Mouse (Mus musculus) left cerebral cortex, adult 2 months (tissue): ENCODE results near the gene Pde6d. TPM values are rescaled to one million over a fixed set of nuclear protein-coding genes. Genes with fewer than 3 reads are reported as not detected.

Experiments
- DNase-seq, 2 experiments: peaks; one replicate each; pipeline ENCODE4 v3.0.0; 2021 to 2022; ENCODE audit warnings: low spot score in 2 of 2, mixed read lengths in 1 of 2; ENCODE audit errors: extremely low spot score in 1 of 2
- H3K27ac ChIP-seq: fragments of 200-600 bp; 2 replicates; pipeline ENCODE4 v1.8.1; 2022
- H3K4me3 ChIP-seq: fragments of 200-600 bp; 2 replicates; pipeline ENCODE4 v1.8.1; 2022
- CTCF ChIP-seq: fragments of 200-600 bp; IDR thresholded peaks from 2 replicates; pipeline ENCODE4 v1.8.1; 2022; ENCODE audit warnings: antibody characterized with exemption, mild to moderate bottlenecking, moderate library complexity
- intact Hi-C: fragments of 180-260 bp; cut with DNase I; formaldehyde crosslinking; loops from one replicate; pipeline ENCODE4 v1.15.1; 2025
- total RNA-seq, 2 experiments: library from RNA; stranded (reverse); gene quantifications; 2 replicates each; pipeline ENCODE4 v1.2.3; 2021

Pde6d gene
- total RNA-seq, 2 experiments from 2014 or later: 43.7 to 50.3 TPM

GRCm38 (mm10) chr1:86598516-86598915 is 16.1 kb upstream of the Pde6d start:
- no peak for DNase-seq
- TF ChIP-seq CTCF: peak; percentile 54
- Histone ChIP-seq H3K4me3 (no peak overlapping the region), H3K27ac (no peak overlapping the region; the same call in 1 of the 2 replicates)
- intact Hi-C loops: no loop called here

- no peak overlapping the region for H3K4me3 ChIP-seq
- H3K27ac ChIP-seq: no peak overlapping the region
- intact Hi-C loops: no loop called here
- no peak for TF ChIP-seq CTCF
- DNase-seq: peak; percentile 14 to 18
These were observed 14.1 kb upstream of the Pde6d start for GRCm38 (mm10) chr1:86596512-86596911.

DNA sequence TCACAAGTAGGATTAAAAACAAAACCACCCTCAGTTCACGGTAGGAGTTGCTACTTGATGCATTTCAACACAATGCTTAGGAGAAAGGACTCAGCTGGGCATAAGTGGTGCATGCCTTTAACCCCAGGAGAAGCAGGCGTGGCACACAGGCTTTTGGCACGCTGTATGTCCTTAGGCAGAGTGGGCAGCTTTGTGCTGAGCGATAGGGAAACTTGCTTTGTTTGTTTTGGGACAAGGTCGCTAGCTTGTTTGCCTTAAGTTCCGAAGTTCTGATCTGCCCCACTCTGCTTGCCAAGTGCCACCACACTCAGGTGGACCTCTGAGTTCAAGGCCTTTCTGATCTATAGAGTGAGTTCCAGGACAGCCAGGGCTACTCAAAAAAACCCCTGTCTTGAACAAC is 12.9 kb upstream of the Pde6d start:
- intact Hi-C loops: no loop called here
- no peak overlapping the region for H3K4me3 ChIP-seq
- no peak for DNase-seq
- H3K27ac ChIP-seq: no peak overlapping the region
- no peak for TF ChIP-seq CTCF

DNA sequence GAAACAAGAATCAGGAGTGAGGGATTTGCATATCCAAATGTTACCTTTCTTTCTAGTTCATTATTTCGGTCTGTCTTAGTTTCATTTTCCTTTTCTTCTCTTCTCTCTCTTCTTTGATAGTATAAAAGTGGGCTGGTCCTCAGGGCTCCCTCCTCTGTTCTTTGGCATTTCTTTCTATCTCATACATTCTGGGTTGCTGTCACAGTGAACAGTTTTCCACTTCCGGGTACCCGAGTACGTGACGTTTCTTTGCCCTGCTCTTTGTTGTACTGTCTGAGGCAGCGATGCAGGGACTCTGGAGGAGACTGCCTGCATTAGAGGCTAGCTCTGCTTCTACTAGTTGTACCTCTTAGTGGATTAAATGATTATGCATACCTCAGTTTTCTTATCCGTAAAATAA is 12.1 kb upstream of the Pde6d start:
- Histone ChIP-seq H3K27ac (no peak overlapping the region), H3K4me3 (no peak overlapping the region)
- intact Hi-C loops: no loop called here
- no peak for DNase-seq
- no peak for TF ChIP-seq CTCF

GRCm38 (mm10) chr1:86586992-86587391 is 4.6 kb upstream of the Pde6d start:
- peak; percentile 79 to 84 for DNase-seq
- Histone ChIP-seq H3K4me3 (peak overlapping the region; percentile 94), H3K27ac (peak overlapping the region; percentile 80)
- no peak for TF ChIP-seq CTCF
- intact Hi-C loops: no loop called here

DNA sequence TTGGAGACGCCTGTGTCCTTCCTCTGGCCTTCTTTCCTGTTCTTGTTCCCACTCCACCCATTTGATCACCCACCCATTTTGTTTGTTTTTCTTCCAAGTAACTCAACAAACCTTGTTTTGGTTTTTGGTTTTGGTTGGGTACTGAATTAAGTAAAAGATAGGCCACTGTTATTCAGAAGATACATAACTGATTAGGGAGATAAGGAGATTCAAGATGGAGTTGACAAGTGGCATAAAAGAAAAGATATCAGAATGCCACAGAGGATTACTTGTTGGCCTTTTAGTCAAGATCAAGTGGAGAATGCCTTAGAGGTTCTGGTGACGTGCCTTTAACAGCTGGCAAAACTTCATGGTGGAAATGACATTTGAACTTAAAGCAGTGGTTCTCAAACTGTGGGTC is 1.3 kb upstream of the Pde6d start:
- no peak overlapping the region for H3K27ac ChIP-seq

GRCm38 (mm10) chr1:86581692-86582450 is 558 bp downstream of the Pde6d start:
- DNase-seq: no peak
- Histone ChIP-seq H3K4me3 (peak overlapping the region; percentile 82), H3K27ac (peak overlapping the region; percentile 85)
- intact Hi-C loops: no loop called here
- no peak for TF ChIP-seq CTCF

More for the DNA sequence above, 1.3 kb upstream of the Pde6d start:
- H3K4me3 ChIP-seq: no peak overlapping the region
- TF ChIP-seq CTCF: no peak
- no peak for DNase-seq
- intact Hi-C loops: no loop called here

DNA sequence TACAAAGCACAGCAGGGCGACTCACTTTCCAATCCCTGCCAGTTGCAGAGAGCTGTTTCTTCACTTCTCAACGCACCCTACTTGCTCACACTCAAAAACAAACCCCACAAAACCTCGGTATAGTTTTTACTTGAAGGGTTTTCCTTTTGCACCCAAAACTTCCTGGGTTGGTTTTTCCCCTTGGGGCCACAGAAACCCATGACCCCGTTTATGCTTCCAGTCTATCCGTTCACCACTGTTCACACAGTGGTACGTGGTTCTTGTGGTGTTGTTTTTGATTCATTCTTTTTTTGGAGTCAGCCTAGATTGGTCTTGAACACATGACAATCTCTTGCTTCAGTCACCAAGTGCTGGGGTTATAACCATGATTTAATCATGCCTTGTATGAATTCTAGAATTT is 2.0 kb downstream of the Pde6d start:
- Histone ChIP-seq H3K4me3 (no peak overlapping the region), H3K27ac (no peak overlapping the region)
- no peak for TF ChIP-seq CTCF
- DNase-seq: no peak
- intact Hi-C loops: no loop called here

DNA sequence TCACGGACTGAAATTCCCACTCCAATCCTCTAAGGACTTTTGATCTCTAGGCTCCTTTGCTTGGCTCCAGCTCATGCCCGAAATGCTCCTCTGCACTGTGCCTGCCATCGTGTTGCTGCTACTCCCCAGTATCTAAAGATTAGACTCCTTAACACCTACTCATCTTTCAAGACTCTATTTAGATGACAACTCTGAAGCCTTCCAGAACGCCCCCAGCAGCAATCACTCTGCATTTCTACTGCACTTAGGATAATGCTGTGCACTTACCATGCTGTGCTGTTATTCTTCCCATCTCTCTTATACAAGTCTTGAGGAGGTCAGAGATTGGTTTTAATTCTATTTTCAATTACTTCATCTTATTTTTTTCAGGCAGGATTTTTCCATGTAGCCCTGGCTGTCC is 10.5 kb downstream of the Pde6d start:
- intact Hi-C loops: no loop called here
- H3K27ac ChIP-seq: no peak overlapping the region
- no peak for TF ChIP-seq CTCF
- no peak overlapping the region for H3K4me3 ChIP-seq
- DNase-seq: peak in 1 of 2 experiments; percentile 10

DNA sequence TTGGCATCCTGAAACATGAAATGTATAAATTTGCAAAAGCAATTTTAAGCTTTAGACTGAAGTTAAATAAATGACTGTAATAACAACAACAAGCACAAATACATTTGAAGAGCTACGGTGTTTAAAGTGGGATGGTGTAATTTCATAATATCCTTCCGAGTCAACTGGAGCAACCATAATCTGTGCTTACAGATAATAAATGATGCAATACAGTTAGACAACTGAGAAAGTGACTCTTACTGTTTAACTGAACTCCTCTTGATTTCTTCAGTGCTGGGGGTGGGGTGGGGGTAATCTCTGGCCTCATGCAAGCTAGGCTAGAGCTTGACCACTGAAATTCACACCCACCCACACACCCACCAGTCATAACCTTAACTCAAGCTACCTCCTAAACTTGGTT is 11.0 kb downstream of the Pde6d start:
- TF ChIP-seq CTCF: no peak
- DNase-seq: no peak
- intact Hi-C loops: no loop called here
- Histone ChIP-seq H3K27ac (no peak overlapping the region), H3K4me3 (no peak overlapping the region)

DNA sequence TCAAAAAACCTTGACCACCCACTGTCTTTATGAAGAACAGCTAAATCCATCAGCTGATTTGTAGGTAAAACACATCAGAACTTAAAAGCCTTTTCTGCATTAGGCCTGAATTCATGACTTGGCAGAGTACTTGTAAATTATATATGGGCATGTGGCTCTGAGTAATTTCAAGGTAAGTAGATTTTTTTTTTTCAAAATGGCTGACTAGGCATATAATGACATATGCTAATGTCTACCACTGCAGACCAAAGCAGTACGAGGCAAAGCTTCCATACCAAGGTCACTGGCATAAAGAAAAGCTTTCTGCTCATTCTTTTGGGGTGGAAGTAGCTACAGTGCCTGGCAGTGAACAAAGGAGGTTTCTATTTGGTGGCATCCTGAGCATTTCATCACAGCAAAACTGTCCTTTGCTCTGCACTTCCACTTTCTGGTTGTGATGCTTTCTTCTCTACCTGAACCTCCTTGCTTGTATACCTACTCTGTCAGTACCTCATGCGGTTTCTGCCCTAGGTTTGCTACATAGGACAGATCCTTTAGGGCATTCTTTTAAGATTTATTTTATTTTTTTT is 13.1 kb downstream of the Pde6d start:
- Histone ChIP-seq H3K4me3 (no peak overlapping the region), H3K27ac (no peak overlapping the region)
- intact Hi-C loops: no loop called here
- no peak for DNase-seq
- no peak for TF ChIP-seq CTCF

- H3K4me3 ChIP-seq: no peak overlapping the region
- DNase-seq: no peak
- intact Hi-C loops: no loop called here
- no peak for TF ChIP-seq CTCF
- no peak overlapping the region for H3K27ac ChIP-seq
These were observed 14.0 kb downstream of the Pde6d start for GRCm38 (mm10) chr1:86568409-86568808.

DNA sequence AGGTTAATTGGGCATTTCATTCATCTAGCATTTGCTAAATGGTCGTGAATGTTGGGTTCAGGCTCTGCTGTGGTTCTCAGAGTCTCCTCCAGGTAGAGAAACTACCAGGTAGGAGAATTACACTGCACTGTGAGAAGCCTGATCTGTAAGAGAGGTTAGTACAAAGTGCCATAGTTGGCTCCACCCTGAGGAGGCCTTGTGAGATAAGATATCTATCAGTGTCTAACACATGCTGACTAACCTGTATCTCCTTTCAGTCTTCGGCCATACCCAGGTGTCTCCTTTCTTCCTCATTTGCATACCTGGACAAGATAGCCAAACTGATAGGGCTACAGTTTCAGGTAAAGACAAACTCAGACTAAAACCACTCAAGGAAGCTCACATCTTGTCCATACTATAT is 19.8 kb downstream of the Pde6d start:
- intact Hi-C loops: no loop called here
- no peak overlapping the region for H3K27ac ChIP-seq
- no peak for TF ChIP-seq CTCF
- no peak overlapping the region for H3K4me3 ChIP-seq
- no peak for DNase-seq
